Mouse (Mus musculus) liver, postnatal 0 days (tissue): ENCODE measurements at regions not wholly inside any gene's neighbourhood (a gene's known extent, or its start where the extent isn't known, plus 50 kb on each side); places are given as distances from the start of the nearest gene placed in this dataset.

Experiments
- CTCF ChIP-seq: sonication (generic); IDR thresholded peaks from 2 replicates; pipeline ENCODE4 v1.5.1; 2016; ENCODE audit warnings: antibody characterized with exemption, low read depth
- EP300 ChIP-seq: IDR thresholded peaks from 2 replicates; pipeline ENCODE4 v1.6.1; 2016; ENCODE audit warnings: antibody characterized with exemption, low read depth, mild to moderate bottlenecking

- TF ChIP-seq CTCF, result no peak
- no peak for TF ChIP-seq EP300
These were observed 240.6 kb downstream of the 1500009L16Rik start for GRCm38 (mm10) chr10:83963232-83963760.
